Mouse (Mus musculus): ENCODE measurements around the gene Golga7b.

The Golga7b gene

GRCm38 (mm10) chr19:42293216-42293615 lies 45.8 kb downstream of the Golga7b start:
- in situ Hi-C loops (cut with MseI, MboI), result no loop called here

DNA sequence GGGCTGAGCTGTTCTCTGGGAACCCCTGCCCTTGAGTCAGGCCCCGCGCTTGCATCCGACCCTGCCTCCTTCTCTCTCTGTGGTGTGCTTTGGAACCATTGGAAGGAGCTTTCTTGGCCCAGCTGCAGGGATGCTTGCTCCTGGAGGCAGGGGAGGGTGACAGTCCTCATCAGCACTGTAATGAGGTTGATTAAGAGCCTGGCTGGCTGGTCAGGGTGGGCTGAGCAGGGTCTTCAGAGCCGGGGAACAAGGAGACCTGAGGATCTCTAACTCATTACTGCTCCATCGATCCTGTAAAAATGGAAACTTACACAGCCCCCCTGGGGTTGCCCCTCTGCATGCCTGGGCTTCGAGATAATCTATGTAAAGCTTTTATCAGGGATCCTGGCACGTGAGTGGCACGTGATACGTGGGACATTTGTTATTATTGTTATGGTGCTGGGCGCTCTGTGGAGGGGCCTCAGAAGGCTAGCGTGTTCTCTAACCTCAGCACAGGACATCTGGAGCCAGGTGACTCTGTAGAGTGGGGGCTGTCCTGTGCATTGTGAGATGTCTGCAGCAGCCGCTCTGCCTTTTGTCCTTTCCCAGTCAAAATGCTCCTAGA lies 55.9 kb downstream of the Golga7b start:
- in situ Hi-C loops (cut with MseI, MboI), result loop anchor here in 1 of 2 experiments (25.0 kb wide), 1 partner anchor 359 kb away; no protein-coding TSS in a partner anchor

DNA sequence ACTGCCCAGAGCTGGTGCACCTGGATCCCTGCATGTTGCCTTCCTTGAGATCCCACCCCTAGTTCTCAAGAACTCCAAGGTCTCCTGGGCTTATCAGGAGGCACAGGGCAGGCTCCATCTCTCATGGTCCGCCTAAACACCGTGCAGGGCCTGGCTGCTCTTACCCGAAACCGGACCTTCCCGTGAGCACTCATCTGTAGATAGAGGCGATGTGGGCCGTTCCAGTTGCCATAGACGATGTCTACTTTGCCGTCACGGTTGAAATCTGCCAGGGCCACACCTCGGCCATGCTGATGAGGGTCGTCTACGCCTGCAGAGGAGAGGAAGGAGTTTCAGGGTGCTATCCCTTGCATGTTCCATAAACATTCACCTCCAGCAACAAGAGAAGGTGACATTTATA lies 57.1 kb downstream of the Golga7b start:
- in situ Hi-C loops (cut with MseI, MboI), result loop anchor here in 1 of 2 experiments (25.0 kb wide), 1 partner anchor 358 kb away; no protein-coding TSS in a partner anchor

GRCm38 (mm10) chr19:42305746-42306145 lies 58.4 kb downstream of the Golga7b start:
- in situ Hi-C loops (cut with MseI, MboI), result loop anchor here in 1 of 2 experiments (25.0 kb wide), 1 partner anchor 357 kb away; no protein-coding TSS in a partner anchor

DNA sequence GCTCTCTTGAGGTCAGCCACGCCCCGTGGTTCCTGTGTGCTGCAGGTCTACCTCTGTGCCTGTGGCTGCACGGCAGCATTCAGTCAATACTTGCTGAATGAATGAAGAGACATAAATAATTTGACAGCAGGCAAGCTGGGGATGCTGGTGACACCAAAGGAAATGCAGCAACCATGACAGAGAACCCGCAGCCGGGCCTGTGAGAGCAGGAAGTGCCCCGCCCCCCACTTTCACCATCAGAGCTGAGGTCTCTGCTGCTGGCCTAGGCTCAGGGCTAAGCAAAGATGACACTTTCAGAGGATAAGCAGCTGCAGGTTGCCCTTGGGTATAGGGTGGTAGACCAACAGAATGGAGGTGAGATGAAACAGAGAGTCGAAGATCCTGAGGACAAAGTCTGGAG lies 58.8 kb downstream of the Golga7b start:
- in situ Hi-C loops (cut with MseI, MboI), result loop anchor here in 1 of 2 experiments (25.0 kb wide), 1 partner anchor 356 kb away; no protein-coding TSS in a partner anchor

- in situ Hi-C loops (cut with MseI, MboI), result loop anchor here in 1 of 2 experiments (25.0 kb wide), 1 partner anchor 355 kb away; no protein-coding TSS in a partner anchor
These were observed 59.6 kb downstream of the Golga7b start for GRCm38 (mm10) chr19:42307019-42307418.

DNA sequence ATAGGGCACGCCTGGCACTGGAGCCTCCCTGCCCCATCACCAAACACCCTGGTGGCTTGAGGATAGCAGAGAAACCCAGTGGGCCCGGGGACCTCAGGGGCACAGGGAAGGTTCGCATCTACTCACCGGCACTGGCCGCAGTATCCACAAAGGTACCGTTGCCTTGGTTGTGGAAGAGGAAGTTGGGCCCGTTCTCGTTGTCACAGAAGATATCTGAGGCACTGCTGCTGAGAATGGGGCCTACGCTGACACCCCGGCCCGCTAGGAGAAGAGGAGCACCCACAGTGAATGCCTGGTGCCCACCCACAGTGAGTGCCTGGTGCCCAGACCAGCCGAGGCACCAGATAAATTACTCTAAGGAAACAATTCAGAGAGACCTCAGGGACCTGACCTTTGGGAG lies 61.6 kb downstream of the Golga7b start:
- in situ Hi-C loops (cut with MseI, MboI), result loop anchor here in 1 of 2 experiments (25.0 kb wide), 1 partner anchor 353 kb away; no protein-coding TSS in a partner anchor

DNA sequence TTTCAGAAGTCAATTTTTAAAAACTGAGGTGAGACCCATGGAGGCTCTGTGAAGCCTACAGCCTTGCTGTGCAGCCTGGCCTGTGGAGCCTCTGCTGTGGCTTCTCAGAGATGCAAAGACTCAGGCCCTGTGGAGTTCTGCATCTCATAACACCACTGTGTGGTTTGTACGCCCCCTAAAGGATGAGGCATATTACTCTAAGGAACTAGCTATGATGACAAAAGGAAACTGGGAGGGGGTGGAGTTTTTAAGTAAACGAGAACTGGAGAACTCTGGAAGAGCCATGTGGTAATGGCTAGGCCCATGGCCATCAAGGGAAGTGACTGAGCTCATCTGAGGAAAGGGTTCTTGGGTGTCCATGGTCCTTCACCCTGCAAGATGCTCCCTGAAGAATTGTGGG lies 64.0 kb downstream of the Golga7b start:
- in situ Hi-C loops (cut with MseI, MboI), result loop anchor here (10.0 to 25.0 kb wide), 2 partner anchors 343 to 351 kb away; no protein-coding TSS in a partner anchor

GRCm38 (mm10) chr19:42312191-42312590 lies 64.8 kb downstream of the Golga7b start:
- in situ Hi-C loops (cut with MseI, MboI), result loop anchor here (10.0 to 25.0 kb wide), 2 partner anchors 343 to 350 kb away; no protein-coding TSS in a partner anchor

GRCm38 (mm10) chr19:42315070-42315679 lies 67.8 kb downstream of the Golga7b start:
- in situ Hi-C loops (cut with MseI, MboI), result loop anchor here (5.0 to 25.0 kb wide), 3 partner anchors 122 to 347 kb away; no protein-coding TSS in a partner anchor

DNA sequence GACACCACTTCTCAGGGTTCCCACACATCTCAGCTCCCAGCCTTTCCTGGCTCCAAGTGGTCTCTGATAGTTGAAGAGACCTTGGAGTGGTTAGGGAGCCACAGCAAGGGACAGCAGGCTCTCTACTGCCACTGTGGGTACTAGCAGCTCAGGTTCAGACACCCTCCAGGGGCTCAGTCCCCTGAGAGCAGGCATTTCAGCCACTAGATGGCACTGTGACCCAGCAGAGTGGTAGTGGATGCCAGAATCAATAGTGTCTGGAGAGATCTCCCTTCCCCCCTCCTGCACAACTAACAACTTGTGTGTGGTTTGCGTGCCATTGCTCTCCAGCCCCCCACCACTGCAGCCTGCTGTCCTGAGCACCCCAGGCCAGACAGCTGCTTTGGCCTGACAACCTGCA lies 68.5 kb downstream of the Golga7b start:
- in situ Hi-C loops (cut with MseI, MboI), result loop anchor here (5.0 to 25.0 kb wide), 3 partner anchors 121 to 346 kb away; no protein-coding TSS in a partner anchor

DNA sequence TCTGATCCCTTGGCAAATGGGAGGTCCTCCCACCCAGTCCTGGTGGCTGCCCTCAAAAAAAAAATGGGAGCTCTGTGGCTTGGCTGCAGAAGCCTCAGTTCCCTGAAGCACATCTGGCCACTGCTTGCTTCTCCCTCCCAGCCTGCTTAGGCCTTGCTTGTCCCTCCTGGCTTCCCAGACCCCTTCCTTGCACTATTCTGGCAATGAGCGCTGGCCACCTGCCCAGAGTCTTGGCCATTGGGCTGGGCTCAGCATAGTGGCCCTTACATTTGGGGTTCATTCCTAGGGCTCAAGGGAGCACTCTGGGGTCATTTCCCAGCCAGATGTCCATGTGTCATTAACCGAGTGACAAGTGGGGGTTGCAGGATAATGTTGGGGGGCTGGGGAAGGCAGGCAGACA lies 69.2 kb downstream of the Golga7b start:
- in situ Hi-C loops (cut with MseI, MboI), result loop anchor here (5.0 to 25.0 kb wide), 3 partner anchors 121 to 346 kb away; no protein-coding TSS in a partner anchor

DNA sequence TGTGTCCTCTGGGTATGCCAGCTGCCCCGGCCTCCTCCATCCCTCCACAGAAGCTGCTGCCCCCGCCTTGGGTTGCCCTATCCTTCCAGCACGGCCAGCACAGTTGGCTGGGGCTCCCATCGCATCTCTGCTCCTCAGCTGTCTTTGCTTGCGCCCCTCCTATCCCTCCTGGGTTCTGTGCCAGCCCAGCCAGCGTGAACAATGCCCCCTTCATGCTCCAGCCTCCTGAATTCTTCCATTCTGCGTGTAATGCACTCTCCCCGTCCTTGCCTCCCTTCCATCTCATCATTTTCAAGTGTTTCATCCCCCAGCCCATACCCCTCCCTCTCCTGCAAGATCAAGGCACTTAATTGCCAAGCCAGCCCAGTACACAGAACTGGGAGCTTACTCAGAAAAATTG lies 69.6 kb downstream of the Golga7b start:
- in situ Hi-C loops (cut with MseI, MboI), result loop anchor here (5.0 to 25.0 kb wide), 3 partner anchors 120 to 345 kb away; no protein-coding TSS in a partner anchor

GRCm38 (mm10) chr19:42317648-42318425 lies 70.5 kb downstream of the Golga7b start:
- in situ Hi-C loops (cut with MseI, MboI), result loop anchor here (5.0 to 25.0 kb wide), 3 partner anchors 119 to 344 kb away; no protein-coding TSS in a partner anchor

All from mouse trophoblast stem cell (cell line).